Mouse (Mus musculus) mesoderm, embryonic 11.5 days (tissue): ENCODE results near the gene Mpzl3.

ENCODE experiments used
- DNase-seq: peaks from one replicate; pipeline ENCODE4 v3.0.0-alpha.2; 2012; ENCODE audit warnings: low read depth, low spot score

Mpzl3 gene

DNA sequence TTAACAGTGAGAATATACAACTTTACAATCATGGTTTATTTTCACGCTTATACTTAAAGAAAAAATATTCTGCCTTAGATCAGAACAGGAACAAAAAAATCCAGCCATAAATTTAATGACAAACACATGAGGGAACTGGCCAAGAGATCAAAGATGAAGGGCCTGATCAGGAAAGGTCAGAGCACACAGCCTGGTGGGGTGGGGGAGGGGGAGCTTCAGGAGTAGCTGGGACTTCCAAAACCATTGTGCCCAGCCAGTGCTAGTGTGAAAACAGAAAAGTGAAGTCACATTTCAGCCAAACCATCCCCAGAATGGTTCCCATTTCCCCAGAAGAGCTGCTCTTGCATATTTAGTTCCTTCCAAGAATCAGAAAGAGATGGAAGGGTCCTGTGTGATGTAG lies 47.5 kb downstream of the Mpzl3 start:
- DNase-seq, result no peak

DNA sequence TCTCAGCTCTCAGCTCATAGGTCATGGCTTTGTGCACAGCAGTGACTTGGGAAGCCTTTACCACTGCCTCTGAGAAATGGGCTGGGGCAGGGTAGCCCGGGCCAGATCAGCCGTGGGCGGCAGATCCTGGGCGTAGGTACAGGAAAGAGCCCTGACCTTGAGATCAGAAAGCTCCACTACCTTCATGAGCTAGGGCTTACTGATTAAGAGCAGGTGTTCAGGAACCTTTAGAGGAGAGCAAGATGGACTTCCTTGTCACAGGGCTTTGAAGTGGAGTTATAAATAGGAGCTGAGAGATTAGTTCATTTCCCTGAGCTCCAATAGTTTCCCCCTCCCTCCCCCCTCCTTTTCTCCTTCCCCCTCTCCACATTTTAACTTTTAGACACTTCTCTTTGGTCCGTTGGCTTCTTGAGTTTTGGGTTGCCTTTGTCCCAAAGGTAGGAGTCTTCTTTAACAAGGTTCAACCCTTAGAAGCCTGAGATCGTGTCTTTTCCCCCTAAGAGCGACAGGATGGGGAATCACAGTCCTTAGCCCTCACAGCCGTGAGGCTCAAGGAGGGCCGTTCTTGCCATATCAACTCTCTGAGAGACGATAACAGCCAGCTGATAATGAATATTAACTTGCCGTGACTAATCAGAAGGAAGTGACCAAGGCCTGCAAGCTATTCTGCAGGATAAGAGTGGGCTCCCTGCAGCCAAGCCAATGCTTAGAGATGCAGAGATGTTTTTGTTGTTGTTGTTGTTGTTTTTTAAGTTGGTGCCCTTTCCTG lies 48.4 kb downstream of the Mpzl3 start:
- no peak for DNase-seq

DNA sequence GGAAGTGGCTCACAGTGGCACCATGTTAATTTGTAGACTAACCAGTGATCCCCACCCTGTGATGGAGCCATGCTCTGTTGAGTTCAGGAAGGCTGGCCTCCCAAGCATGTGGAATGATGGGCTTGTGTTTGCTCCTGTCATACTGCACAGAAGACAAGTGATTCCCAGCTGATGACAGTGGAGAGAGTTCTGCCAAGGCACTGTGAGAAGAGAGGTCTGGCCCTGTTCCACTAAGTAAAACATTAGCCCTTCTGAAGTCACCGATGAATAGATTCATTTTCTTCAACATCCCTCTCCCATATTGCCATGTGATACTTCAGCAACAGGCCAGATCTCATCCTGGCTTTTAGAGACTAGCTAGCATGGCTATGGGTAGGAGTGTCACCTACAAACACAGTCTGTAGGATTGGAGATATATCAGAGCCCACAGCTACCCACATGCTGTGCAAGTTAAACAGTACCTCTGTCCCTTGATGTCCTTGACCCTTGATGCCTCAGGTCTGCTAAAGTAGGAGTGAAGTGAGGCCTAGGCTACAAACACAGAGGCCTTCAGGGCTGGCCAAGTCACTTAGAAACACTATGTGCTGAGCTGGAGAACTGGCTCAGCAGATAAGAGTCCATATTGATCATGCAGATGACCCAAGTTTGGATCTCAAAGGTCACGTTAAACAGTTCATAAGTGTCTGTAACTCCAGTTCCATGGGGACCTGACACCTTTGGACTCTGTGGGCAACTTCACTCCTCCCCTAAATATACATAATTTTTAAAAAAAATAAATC lies 50.8 kb downstream of the Mpzl3 start:
- no peak for DNase-seq

DNA sequence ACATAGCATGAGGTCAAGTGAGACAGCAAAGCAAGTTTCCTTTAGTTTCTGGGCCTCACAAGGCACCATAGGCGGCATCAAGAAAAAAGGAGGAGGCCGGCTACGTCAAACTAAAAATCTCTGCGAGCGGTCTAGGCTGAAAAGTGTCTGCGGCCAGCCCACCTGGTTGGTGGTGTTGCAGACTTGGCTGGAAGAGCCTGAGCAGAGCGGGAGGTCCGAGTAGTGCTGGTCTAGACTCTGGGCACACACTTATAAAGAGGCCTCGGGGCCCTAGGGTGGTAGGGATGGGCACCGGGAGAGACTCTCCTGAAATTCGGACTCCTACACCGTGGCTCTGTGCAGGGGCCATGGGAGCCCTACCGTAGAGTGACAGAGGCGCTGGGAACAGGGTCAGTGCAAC lies 60.7 kb downstream of the Mpzl3 start:
- DNase-seq, result peak; percentile 55

DNA sequence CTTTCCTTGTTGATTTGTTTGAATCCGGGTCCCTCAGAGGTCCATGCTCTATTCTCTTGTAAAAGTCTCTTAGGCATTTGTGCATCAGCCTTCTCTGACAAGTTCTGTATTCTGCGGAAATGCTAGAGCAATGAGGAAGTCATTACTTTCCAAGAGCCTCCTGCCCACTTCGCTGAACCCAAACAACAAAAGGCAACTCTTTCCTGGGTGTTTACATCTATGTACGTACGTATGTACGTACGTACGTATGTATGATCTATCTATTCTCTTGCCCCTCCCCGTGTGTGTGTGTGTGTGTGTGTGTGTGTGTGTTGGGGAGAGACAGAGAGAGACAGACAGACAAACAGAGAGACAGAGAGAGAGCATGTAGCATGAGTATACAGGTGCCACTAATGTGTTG lies 61.8 kb downstream of the Mpzl3 start:
- no peak for DNase-seq

DNA sequence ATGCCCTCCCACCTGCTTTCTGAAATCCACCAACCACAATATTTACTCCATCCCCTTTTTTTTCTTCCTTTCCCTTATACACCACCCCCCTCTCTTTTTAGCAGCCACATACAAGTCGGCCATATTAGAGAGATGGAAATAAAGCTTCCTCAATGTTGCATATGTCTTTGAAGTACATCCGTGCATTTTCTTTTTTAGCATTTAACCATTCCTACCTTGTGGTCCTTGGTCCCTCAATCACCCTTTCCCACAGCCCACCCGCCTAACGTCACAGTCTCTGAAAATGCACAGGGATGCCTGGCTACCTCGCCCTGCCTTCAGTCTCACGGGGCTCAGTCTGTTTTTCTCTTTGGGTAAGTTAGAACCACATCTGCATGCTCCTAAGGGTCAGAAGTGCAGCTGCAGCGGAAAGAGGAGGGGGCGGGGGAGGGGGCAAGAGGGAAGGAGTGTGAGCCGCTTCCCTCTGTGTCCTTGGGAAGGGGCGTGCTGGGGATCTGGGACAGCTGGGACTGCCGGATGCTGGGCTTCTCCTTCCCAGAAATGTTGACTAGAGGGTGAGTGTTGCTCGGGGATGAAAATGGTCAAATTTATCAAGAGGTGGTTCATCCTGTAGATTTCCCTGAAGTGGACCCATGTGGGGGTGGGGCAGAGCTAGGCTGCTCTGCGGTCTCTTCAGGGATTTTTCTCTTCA lies 62.9 kb downstream of the Mpzl3 start, which contains the start of gene Scn2b:
Gene Scn2b, plus strand, starts transcription at position 42 of the 691 bp plus-strand sequence.
- DNase-seq, result no peak

DNA sequence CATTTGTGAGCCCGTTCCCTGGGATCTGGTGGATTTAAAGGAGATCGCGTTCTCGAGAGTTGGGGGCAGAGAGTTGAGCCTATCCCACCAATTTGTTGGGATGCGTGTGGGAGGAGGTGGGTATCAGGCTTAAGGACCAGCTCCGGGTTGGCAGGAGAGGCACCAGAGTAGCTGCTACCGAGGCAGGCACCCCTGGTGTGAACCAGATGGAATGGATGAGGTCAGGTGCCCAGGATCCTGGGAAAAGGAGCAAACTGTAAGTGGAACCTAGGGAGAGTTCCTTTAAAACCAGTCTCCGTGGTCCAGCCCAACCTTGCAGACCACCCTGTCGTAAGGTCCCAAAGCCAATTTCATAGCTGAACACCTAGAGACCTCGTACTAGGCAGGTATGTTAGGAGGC lies 63.6 kb downstream of the Mpzl3 start:
- no peak for DNase-seq

DNA sequence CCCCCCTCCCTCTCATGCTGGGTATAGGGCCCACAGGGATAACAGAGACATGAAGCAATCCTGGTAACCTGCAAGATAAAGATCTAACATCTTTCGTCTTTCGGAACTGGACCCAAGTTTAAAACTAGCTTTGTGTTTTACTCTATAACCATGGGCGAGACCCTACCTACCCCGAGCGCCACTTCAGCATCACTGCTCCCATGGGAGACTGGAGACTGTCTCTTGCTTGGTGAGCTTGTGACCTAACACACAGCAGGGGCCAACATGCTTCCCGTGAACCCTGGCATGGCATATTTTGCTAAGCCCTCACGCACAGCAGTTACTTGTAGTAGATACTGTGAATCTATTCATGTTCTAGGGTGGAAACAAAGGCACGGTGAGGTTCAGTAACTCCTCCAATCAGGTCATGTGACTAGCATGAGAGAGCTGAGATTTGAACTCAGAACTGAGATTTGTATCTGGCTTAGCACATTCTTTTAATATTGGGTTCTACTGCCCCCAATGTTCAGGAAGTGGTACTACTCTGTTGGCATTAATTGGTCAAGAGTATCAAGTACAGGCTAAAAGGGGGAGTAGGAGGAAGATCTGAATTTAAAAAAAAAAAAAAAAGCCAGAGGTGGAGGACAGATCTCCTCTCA lies 64.4 kb downstream of the Mpzl3 start:
- DNase-seq, result no peak

DNA sequence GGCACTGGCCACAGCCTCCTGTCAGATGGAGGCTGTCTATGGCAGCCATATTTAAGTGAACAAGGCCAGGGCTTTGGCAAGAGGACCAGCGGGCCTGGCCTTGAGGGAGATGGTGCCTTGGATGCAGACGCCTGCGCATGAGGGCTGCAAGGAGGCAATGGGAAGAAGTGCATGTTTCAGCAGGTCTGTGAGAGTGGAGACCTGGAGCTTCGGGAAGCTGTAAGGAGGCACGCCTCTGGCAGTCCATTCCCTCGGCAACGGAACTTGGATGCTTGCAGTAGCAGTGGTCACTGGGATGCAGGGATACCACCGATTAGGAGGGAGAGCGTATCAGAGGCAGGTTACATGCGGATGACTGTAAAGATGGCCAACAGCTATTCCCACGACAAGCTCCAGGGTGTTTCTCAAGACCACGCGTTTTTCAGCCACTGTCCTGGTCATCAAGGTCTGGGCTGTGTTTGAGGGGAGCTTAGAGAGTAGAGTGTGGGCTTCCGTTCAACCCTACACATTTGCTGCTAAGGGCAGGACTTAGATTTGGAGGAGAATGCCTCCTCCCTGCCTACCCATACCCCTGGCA lies 65.1 kb downstream of the Mpzl3 start:
- DNase-seq, result no peak

DNA sequence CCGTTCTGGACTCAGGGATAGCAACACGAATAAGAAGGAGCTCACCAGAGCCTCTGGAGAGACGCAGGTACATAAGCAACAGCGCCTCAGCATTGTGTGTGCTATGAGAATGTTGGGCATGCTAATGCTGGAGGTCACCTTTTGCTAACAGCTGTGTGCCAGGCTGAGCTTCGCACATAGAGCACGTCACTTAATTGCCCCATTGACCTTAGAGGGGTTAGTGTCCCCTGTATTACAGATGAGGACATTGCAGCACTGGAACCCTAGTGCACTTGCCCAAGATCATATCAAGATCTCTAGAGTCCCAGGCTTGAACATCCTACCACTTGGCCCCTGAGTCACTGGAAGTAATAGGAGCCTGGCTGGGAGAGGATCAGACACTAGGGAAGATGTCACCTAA lies 65.6 kb downstream of the Mpzl3 start:
- no peak for DNase-seq

DNA sequence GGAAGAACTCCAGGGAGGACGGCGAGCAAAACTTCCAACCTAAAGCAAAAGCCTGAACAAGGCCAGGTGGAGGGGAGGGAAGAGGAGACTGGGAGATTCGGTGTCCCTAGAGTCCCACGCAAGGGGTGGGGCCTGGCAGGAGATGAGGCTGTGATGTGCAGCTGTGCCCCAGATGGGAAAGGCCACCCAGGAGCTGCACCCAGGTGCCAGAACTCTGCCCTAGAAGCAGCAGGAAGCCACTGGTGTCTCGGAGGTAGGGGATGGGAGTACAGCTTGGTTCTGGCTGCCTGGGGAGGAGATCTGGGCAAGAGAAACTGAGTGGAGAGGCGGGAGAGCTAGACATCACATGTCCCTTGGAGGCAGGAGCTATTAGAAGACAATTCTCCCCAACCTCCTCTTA lies 66.0 kb downstream of the Mpzl3 start:
- DNase-seq, result no peak

DNA sequence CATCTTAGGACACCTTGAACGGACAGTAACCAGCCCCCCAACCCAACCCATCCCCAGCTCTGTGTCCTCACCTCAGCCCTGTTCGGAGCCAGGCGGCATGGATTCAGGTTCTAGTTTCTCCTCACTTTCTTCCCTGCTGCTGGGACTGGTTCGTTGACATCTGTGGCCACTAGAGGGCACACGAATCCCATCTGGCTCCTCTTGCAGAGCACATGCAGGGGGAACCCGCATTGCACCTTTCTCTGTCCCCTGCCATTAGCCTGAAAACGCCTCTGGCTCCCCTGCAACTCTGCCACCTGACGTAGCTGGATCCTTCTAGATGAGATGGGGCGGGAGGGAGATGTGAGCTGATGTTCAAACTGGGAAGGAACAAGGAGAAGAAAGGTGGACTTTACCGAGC lies 66.8 kb downstream of the Mpzl3 start:
- peak; percentile 82 for DNase-seq

DNA sequence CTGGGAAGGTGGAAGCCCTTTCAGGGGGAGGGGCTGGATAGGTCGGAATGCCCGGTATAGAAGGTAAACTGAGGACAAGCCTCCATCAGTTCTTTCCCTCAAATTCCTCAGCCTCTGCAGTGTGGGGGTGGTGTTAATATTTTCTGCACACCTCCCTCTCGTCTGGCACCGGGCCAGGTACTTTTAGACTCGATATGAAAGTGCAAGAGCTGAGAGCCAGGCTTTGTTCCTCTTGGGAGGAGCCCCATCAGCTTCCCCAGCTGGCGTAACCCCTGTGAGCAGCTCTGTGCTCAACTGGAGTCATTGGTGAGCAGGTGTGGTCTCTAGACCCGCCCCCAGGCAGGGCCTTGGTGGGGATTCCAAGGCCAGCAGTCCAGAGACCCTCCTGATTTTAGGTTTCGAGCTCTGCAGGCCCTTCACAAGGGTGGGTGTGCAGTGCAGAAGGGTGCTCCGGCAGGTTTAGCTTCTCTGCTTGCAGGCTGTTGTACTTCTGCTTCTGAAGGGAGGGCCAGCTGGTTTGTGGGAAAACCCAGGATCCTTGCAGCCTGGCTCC lies 67.3 kb downstream of the Mpzl3 start:
- DNase-seq, result no peak

DNA sequence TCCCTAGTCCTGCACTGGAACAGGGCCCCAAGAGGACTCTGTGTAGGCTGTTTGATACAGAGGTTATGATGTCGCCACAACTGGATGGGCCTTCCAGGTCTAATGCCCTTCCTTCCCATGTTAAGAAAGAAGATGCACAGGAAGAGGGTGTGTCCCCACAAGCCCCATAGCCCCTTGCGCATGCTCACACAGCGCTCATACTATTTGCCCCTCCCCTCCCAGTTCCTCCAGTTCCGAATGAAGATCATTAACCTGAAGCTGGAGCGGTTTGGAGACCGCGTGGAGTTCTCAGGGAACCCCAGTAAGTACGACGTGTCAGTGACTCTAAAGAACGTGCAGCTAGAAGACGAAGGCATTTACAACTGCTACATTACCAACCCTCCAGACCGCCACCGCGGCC lies 70.2 kb downstream of the Mpzl3 start:
- DNase-seq, result no peak

DNA sequence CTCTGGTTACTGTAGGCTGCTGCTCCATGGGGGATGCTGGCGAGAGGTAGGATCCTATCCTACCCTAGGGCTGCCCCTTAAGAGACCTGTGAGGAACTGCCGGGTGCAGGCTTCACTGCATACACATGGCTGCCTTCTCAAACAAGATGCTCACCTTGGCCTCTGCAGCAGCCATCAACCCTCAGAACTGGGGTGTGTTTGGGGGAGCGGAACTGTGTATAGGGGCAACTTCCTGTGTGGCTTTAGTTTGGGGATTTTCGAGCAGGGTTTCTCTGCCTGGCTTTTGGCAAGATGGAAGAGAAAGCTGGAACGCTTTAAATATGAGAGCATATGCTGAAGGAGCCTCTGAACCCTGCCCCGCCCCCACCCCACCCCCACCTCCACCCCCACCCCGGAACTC lies 72.0 kb downstream of the Mpzl3 start:
- no peak for DNase-seq
